Mouse (Mus musculus) gonadal fat pad, adult 2 months (tissue): ENCODE measurements at regions not wholly inside any gene's neighbourhood (a gene's known extent, or its start where the extent isn't known, plus 50 kb on each side); places are given as distances from the start of the nearest gene placed in this dataset.

Source experiments
- DNase-seq: peaks from one replicate; pipeline ENCODE4 v3.0.0-alpha.2; 2012; ENCODE audit warnings: low read depth

- no peak for DNase-seq
These were observed 142.0 kb upstream of the Mast4 start for GRCm38 (mm10) chr13:103476328-103476727.

- no peak for DNase-seq
These were observed 137.9 kb upstream of the Mast4 start for GRCm38 (mm10) chr13:103472216-103472615.

- no peak for DNase-seq
These were observed 135.8 kb upstream of the Mast4 start for GRCm38 (mm10) chr13:103470141-103470540.

GRCm38 (mm10) chr13:103460499-103460898, 126.2 kb upstream of the Mast4 start:
- DNase-seq = no peak

GRCm38 (mm10) chr13:103459486-103460147, 125.3 kb upstream of the Mast4 start:
- DNase-seq = peak; percentile 86

GRCm38 (mm10) chr13:103452837-103453236, 118.5 kb upstream of the Mast4 start:
- DNase-seq = no peak

GRCm38 (mm10) chr13:103430589-103430988, 96.3 kb upstream of the Mast4 start:
- no peak for DNase-seq

- DNase-seq = no peak
These were observed 89.7 kb upstream of the Mast4 start for GRCm38 (mm10) chr13:103424011-103424410.

GRCm38 (mm10) chr13:103423417-103423816, 89.1 kb upstream of the Mast4 start:
- no peak for DNase-seq

GRCm38 (mm10) chr13:103422997-103423396, 88.7 kb upstream of the Mast4 start:
- DNase-seq = no peak

GRCm38 (mm10) chr13:103419146-103419545, 84.8 kb upstream of the Mast4 start:
- no peak for DNase-seq

- no peak for DNase-seq
These were observed 83.0 kb upstream of the Mast4 start for GRCm38 (mm10) chr13:103417256-103417655.

GRCm38 (mm10) chr13:103415335-103415734, 81.0 kb upstream of the Mast4 start:
- no peak for DNase-seq

GRCm38 (mm10) chr13:103412566-103412965, 78.3 kb upstream of the Mast4 start:
- DNase-seq = no peak

- no peak for DNase-seq
These were observed 75.0 kb upstream of the Mast4 start for GRCm38 (mm10) chr13:103409286-103409685.

GRCm38 (mm10) chr13:103396526-103397020, 62.3 kb upstream of the Mast4 start:
- no peak for DNase-seq

GRCm38 (mm10) chr13:103396099-103396498, 61.8 kb upstream of the Mast4 start:
- DNase-seq = no peak

GRCm38 (mm10) chr13:103392581-103392980, 58.3 kb upstream of the Mast4 start:
- DNase-seq = no peak

- peak; percentile 97 for DNase-seq
These were observed 57.1 kb upstream of the Mast4 start for GRCm38 (mm10) chr13:103391396-103391795.

GRCm38 (mm10) chr13:103390991-103391390, 56.7 kb upstream of the Mast4 start:
- no peak for DNase-seq

GRCm38 (mm10) chr13:103386948-103387347, 52.7 kb upstream of the Mast4 start:
- peak; percentile 59 for DNase-seq
